Mouse (Mus musculus): ENCODE results near the gene Gm2016. TPM values are rescaled to one million over a fixed set of nuclear protein-coding genes. Genes with fewer than 3 reads are reported as not detected.

The Gm2016 gene
- polyA plus RNA-seq (2012; rRNA removed; ENCODE audit: low replicate concordance) = not detected in 2 replicates

GRCm38 (mm10) chr12:87873772-87874171, at the start of gene Gm2016:
Gene Gm2016, plus strand, starts transcription at chr12:87874072.

DNA sequence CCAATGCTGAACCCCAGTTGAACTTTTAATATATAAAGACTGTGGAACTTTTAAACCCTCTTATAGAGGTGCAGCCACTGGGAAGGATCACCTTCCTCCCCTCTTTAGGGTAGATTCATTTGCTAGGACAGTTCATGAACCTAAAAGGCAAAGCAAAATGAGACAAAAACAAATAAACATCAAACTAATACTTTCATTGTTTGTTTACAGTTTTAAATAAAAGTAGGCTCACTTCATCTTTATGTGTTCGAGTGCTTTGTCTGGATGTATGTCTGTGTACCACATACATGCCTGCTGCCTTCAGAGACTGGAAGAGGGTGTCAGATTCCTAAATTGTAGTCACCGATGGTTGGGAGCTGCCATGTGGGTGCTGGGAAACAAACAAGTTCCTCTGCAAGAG, 31.6 kb upstream of the Gm2016 start, which contains the start of gene Gm2001:
Gm2001 (minus strand) TSS at position 101 of the 400 bp plus-strand sequence.

GRCm38 (mm10) chr12:87895070-87895469, 21.2 kb downstream of the Gm2016 start, which contains the start of gene Gm2022:
Gene Gm2022, plus strand, starts transcription at chr12:87895370.

GRCm38 (mm10) chr12:87919721-87920120, 45.8 kb downstream of the Gm2016 start, which contains the start of gene Gm2035:
Gene Gm2035, minus strand, starts transcription at chr12:87919857.

Other genes starting within 250 kb of the Gm2016 start
- gene Gm16381, start 229.5 kb upstream of the Gm2016 start, polyA plus RNA-seq (2012; rRNA removed; ENCODE audit: low replicate concordance) = not detected in 2 replicates
- gene Gm21319, start 98.3 kb upstream of the Gm2016 start, polyA plus RNA-seq (2012; rRNA removed; ENCODE audit: low replicate concordance) = not detected in 2 replicates
- gene Gm21936, start 78.6 kb upstream of the Gm2016 start, polyA plus RNA-seq (2012; rRNA removed; ENCODE audit: low replicate concordance) = not detected in 2 replicates
- gene BB287469, start 57.5 kb upstream of the Gm2016 start, polyA plus RNA-seq (2012; rRNA removed; ENCODE audit: low replicate concordance) = not detected in 2 replicates
- gene Gm2001, start 31.7 kb upstream of the Gm2016 start, polyA plus RNA-seq (2012; rRNA removed; ENCODE audit: low replicate concordance) = not detected in 2 replicates
- gene Gm2022, start 21.3 kb downstream of the Gm2016 start, polyA plus RNA-seq (2012; rRNA removed; ENCODE audit: low replicate concordance) = not detected in 2 replicates
- not detected in 2 replicates for gene Gm2035, start 45.8 kb downstream of the Gm2016 start, polyA plus RNA-seq (2012; rRNA removed; ENCODE audit: low replicate concordance)
- gene Gm2042, start 80.0 kb downstream of the Gm2016 start, polyA plus RNA-seq (2012; rRNA removed; ENCODE audit: low replicate concordance) = not detected in 2 replicates
- gene Gm2075, start 137.8 kb downstream of the Gm2016 start, polyA plus RNA-seq (2012; rRNA removed; ENCODE audit: low replicate concordance) = not detected in 2 replicates
- not detected in 2 replicates for gene Gm6803, start 144.7 kb downstream of the Gm2016 start, polyA plus RNA-seq (2012; rRNA removed; ENCODE audit: low replicate concordance)
- not detected in 2 replicates for gene Gm2056, start 152.9 kb downstream of the Gm2016 start, polyA plus RNA-seq (2012; rRNA removed; ENCODE audit: low replicate concordance)
- not detected in 2 replicates for gene Gm16368, start 209.6 kb downstream of the Gm2016 start, polyA plus RNA-seq (2012; rRNA removed; ENCODE audit: low replicate concordance)

Measured in duodenum, adult 2 months (tissue).